Mouse (Mus musculus): Measurements from ENCODE around the gene Ddah2.
A peak's percentile ranks its signal among the peaks of the same experiment; 100 is the strongest.

Gene Ddah2

DNA sequence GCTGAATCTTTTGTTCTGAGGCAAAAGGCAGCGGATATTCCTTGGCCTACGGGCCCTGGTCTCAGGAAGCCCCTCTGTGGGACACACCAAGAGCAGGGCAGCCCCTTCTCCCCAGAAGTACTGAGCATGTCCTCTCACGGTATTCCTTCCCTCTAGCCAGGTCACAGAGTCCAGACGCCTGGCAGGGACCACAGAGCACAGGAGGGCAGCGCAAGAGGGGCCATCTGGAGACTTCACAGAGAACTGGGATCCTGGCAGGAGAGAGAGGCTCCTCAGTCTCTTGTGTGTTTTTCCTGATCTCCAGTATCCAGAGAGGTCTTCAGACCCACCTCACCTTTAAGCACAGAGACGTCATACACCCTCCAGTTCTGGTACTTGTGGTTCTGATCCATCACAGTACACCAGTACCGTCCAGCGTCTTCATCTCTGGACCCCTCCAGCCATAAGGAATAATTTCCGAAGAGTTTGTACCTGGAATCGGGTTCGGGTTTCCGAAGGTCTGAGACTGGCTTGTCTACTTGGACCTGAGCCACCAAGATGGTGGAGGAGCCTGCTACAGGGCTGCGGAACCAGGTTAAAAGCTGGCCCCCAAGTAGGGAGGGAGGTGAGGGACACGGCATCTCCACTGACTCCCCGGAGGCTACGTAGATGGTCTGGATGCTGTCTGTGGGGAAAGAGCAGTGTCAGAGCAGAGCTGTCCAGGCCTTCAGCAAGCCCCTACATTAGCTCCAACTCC, 24.2 kb downstream of the Ddah2 start:
- DNase-seq: no peak

DNA sequence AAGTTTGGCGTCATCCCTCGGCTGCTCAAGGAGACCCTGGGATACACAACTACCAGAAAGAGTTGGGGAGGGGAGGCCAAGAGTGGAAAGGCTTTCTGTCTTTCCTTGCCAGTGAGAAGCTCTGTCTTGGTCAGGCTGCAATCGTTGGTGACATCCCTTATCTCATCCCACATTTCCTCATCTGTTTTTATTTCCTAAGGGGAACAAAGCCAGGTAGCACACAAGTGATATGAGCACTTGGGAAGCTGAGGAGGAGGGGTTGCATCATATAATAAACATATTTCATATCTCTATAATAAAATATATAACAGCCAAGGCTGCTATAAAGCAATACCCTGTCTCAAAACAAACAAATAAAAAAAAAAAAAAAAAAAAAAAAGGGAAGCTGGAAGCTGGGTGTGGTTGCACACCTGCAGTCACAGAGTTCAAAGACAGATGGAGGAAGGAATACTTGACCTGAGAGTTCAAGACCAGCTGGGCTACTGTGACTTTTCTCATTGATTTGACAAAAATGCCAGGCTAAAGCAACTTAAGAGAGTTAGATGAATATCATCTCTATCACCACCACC, 25.2 kb downstream of the Ddah2 start:
- DNase-seq: no peak

DNA sequence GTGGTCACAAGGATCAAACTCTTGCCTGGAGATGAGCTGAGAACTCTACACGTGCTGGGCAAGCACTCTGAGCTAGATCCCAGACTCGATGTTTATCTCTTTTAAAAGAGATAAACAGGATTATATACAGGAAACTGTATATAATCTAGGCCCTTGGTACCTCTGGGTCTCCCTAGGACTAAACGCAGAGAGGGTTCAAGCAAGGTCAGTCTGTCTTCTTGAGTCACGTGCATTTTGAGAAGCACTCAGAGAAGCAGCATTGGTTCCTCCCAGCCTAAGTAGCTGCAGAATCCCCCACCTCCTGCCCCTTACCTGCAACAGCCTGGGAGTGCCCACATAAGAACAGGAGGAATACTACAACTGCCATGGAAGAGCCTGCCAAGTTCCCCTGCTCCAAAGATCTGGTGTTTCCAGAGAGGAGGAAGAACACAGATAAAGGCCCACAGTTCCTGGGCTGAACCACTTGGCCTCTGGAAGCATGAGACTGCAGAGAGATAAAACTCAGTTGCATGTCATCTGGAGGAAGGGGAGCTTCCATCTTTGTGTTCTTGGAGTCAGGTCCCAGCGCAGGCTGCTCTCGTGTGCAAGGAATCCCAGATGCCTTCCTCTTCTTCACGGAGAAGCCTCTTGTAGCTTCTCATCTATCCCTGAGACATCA, 26.5 kb downstream of the Ddah2 start, which contains the start of gene Ly6g6f:
TSS of gene Ly6g6f (minus strand) at position 403 of the 658 bp plus-strand sequence.
- DNase-seq: no peak

DNA sequence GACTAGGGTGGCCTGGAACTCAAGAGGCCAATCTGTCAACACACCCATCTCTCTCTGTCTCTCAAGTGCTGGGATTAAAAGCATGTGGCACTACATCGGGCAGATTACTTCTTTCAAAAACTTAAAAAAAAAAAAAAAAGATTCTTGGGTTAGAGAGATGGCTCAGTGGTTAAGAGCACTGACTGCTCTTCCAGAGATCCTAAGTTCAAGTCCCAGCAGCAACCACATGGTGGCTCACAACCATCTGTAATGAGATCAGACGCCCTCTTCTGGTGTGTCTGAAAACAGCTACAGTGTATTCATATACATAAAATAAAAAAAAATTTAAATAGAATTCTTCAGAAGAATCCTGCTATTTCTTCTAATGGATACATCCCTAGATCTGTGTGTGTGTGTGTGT, 29.3 kb downstream of the Ddah2 start:
- DNase-seq: no peak

GRCm38 (mm10) chr17:35088825-35089644, 30.2 kb downstream of the Ddah2 start, which contains the start of gene Abhd16a:
TSS of gene Abhd16a (plus strand) at chr17:35089263.
- DNase-seq: peak; percentile 97

DNA sequence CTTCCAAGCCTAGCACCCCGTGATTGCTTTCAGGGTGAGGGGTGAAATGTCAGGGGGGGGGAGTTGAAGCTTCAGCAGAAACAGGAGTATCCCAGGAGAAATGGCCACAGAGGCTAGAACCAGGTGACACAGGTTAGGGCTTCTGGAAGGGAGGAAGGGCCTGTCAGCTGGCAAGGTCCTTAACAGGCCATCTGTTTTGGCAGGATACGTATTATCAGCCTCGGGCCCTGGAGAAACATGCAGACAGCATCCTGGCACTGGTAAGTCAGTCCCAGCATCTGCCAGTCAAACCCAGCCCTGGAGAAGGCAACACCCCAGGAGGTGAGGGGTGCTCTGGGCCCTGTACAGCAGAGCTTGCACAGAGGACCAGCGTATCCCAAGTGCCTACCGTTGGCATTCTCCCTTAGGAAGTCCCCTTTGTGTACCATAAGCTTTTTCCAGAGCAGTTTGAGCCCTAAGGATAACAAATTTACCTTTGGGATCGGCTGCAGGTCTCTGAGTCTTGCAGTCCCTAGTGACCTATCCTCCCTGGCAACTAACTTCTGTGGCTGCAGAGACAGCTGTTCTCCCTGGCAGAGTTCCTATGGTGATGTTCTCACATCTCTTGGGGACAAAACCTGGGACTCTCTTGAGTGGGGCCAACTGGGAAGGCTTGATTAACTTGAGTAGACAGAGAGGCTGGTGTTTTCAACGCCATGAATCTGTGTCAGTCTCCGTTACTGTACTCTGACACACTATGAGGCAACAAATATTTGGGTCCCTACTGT, 31.5 kb downstream of the Ddah2 start:
- no peak for DNase-seq

- DNase-seq: no peak
Measured at GRCm38 (mm10) chr17:35092403-35093198, 33.8 kb downstream of the Ddah2 start.

DNA sequence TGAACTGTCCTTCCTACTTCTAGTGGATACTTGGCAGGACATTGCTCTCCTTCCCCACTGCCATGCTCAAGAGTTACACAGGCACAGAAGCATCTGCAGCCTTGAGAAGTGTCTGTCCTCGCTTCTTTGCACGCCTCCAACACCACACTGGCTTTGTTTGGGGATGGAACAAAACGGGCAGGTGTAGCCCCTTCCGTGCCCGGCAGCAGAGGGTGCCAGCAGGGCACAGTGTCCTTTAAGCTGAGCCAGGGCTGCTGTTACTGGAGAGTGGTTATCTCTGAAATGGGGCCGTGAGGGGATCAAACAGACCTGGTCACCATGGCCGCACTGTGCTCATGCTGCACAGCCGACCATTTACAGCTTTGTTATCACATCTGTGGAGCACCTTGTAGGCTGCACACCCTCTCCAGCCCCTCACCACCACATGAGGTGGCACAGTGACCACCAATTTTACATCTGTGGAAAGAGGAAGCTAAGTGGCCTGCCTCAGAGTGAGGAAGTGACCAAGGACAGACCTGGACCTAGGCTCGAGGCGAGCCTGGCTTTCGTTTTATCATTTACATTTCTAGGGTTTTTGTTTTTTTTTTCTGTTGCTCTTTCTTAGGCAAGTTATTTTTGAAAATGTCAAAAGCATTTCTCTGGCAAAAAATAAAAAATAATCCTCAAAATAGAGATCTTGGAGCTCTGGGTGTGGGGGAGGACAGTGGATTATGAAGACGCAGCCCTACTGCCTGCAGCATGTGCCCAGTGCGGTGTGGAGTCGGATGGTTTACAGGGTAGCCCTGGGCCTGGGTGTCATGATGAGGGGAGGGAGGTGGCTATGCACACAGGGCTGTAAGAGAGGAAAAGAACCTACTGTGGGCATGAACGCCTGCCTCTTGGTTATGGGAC, 35.9 kb downstream of the Ddah2 start:
- DNase-seq: no peak

DNA sequence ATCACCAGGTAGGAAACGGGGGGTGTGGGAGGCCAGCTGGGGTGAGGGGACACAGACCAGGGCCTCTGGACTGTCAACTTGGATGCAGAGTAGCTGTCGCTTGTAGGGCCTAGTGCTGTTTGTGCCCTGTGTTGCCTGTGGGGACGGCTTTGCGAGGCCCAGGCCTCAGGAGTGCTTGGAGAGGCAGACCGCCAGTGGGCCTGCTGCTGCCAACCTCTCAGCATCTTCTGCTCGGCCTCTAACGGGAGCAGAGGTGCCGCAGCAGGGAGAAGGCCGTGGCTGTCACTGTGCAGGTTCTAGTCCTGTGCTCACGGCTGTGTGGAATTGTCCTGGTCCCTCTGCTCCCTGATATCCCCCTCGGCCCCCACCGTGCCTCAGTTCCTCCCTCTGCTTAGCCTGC, 37.8 kb downstream of the Ddah2 start:
- no peak for DNase-seq

GRCm38 (mm10) chr17:35097164-35097655, 38.4 kb downstream of the Ddah2 start:
- DNase-seq: peak; percentile 60

- no peak for DNase-seq
Measured at GRCm38 (mm10) chr17:35100196-35100765, 41.4 kb downstream of the Ddah2 start.

DNA sequence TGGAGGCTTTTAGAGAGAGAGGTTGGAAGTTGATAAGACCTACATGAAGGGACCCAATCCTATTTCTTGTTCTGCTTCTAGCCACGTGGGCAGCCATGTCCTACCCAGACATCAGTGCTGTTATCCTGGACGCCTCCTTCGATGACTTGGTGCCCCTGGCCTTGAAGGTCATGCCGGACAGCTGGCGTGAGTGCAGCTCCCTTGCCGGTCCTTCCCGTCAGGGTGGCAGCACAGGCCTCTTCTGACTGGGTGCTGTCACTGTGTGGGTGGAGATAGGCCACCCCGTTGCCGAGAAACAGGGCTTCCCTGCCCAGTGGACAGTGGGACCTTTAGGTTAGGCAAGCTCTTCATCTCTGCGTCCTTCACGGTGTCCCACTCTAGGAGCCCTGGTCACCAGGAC, 42.3 kb downstream of the Ddah2 start:
- no peak for DNase-seq

DNA sequence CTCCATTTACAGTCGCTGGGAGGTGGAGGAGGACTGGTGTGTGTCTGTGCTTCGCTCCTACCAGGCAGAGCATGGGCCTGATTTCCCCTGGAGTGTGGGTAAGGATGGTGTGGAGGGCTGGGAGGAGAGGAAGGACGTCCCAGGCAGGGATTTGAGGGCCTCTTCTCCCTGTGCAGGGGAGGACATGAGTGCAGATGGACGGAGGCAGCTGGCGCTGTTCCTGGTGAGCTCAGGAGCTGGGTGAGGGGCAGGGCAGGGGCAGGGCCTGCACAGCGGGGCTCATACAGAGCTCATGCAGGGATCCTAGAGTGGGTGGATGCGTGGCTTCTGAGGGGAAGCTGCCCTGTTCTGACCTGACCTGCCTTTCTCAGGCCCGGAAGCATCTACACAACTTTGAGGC, 43.5 kb downstream of the Ddah2 start:
- DNase-seq: no peak

DNA sequence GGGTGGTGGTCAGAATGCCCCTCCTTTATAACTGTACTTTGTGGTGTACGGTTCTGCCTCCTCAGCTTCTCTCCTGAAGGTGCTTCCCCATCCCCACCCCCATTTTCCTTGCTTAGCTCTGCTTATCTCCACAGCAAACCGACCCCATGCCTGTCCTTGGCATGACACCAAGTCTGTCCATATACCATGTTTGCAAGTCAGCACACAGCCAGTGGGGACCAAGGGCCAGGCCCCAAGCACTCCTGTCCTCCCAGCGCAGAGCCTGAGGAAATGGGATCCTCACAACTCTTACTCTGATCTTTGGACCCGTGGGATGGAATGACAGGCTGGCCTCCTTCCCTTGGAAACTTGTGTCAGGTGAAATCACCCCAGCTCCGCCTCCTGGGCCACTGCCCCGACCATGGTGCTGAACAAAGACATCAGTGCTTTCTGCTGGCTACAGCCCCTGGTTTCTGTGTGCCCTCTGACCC, 44.4 kb downstream of the Ddah2 start:
- no peak for DNase-seq

GRCm38 (mm10) chr17:35104079-35104478, 45.2 kb downstream of the Ddah2 start:
- DNase-seq: no peak

GRCm38 (mm10) chr17:35104754-35105153, 45.9 kb downstream of the Ddah2 start:
- no peak for DNase-seq

DNA sequence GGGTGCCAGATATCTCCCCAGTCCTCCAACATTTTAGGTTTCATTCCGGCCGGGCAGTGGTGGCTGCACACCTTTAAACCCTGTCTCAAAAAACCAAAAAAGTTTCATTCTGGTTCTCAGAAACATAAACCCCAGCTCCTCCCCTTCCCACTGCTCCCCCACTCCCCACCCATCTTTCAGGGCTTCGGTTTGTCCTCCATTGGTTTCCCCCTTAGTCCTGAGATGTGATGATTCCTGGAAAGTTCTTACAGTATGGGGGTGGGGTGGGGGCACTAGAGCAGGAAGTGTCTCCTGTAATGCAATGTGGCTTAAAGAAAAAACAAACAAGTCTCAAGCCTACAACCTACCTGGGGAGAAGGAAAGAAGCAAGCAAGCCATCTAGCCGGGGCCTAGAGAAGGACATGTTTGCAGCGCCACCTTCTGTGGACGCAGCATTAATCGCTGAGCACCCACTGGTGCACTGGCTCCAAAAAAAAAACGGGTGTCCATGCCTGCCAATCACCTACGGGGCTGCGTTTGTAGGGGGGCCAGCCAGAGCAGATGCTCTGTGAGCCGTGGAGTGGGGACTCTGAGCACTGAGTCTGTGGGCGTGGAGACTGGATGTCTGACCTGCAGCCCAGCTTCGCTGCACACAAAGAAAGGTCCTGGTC, 47.0 kb downstream of the Ddah2 start:
- DNase-seq: no peak

- no peak for DNase-seq
Measured at GRCm38 (mm10) chr17:35106522-35106921, 47.7 kb downstream of the Ddah2 start.

GRCm38 (mm10) chr17:35108097-35108496, 49.3 kb downstream of the Ddah2 start, which contains the start of gene Ly6g5c:
TSS of gene Ly6g5c (plus strand) at chr17:35108279.
- no peak for DNase-seq

Data from right cerebral cortex, postnatal 25 days (tissue).